In the genomic region with DNA sequence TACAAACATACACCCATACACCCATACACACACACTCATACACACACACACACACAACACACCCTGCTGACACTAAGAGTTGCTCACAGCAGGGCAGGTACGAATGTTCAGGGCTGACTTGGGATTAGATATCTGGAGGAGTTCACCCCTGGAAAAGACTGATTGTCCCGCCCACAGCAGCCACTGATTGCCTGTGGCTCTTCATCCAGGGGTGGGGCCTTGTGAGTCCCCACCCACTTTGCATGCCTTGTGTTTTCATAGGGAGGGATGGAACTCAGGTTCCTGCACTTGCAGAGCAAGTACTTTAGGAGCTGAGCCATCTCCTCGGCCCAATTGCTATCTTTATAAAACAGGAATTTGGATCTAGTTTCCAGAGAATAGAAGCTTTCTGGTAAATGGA, we compare ENCODE assay signal across 18 mouse cellular contexts.
"Had no signal": no experiment of that assay in that cellular context is flagged by ENCODE, and none has a peak within 500 bp of the region (broad histone marks: within the 10 kb centered on the region; RNA-seq: fewer than 3 reads in every experiment).

No protein-coding gene starts in this region.

- H3K4me1 ChIP-seq: limb, embryonic 12.5 days had no signal

- ATAC-seq: liver, postnatal 0 days had no signal

- H3K36me3 ChIP-seq: kidney, embryonic 15.5 days; limb, embryonic 12.5 days; limb, embryonic 15.5 days had no signal

- H3K27ac ChIP-seq: kidney, embryonic 15.5 days; left cerebral cortex, adult 2 months; limb, embryonic 12.5 days; limb, embryonic 15.5 days; liver, embryonic 14.5 days had no signal

- H3K9me3 ChIP-seq: kidney, embryonic 15.5 days; limb, embryonic 12.5 days; limb, embryonic 15.5 days had no signal

- DNase-seq: kidney, adult 8-10 months; kidney, postnatal 10 days; kidney, postnatal 36 days; layer of hippocampus, postnatal 36 days; left cerebral cortex, postnatal 4 days; liver, postnatal 0 days; lung, postnatal 14 days; midbrain, embryonic 14.5 days; thymus, adult 18-20 months; thymus, postnatal 14 days; thymus, postnatal 4 days had no signal

- H3K27me3 ChIP-seq: kidney, embryonic 15.5 days; limb, embryonic 12.5 days; limb, embryonic 15.5 days had no signal

- H3K4me2 ChIP-seq: kidney, embryonic 15.5 days; limb, embryonic 12.5 days; limb, embryonic 15.5 days; liver, embryonic 11.5 days; midbrain, embryonic 11.5 days had no signal

- H3K4me3 ChIP-seq: kidney, embryonic 15.5 days; left cerebral cortex, adult 2 months; limb, embryonic 12.5 days; limb, embryonic 15.5 days had no signal

- H3K9ac ChIP-seq: kidney, embryonic 15.5 days; limb, embryonic 12.5 days; limb, embryonic 15.5 days; liver, embryonic 14.5 days; liver, postnatal 0 days had no signal
